Mouse (Mus musculus): ENCODE results near the gene Atrn.
"Not testable (repeated sequence)": the region's sequence is repeated elsewhere in the genome, so short reads cannot be mapped to it uniquely, and the experiment has no call there.

GRCm38 (mm10) chr2:131031406-131031805 is 125.1 kb downstream of the Atrn start:
- not testable (repeated sequence) for TF ChIP-seq GATA1, TAL1 (IDR thresholded peaks at IDR 0.05; ENCODE audit: low read length)
